Mouse (Mus musculus) midbrain, embryonic 16.5 days (tissue): ENCODE measurements around the gene Dusp19. TPM values are rescaled to one million over a fixed set of nuclear protein-coding genes. Genes with fewer than 3 reads are reported as not detected.

Source experiments
- ATAC-seq: fragments of 200-750 bp; cut with Nextera tagmentation; 2 replicates; pipeline ENCODE4 v1.8.0; 2017; ENCODE audit warnings: moderate TSS enrichment
- H3K27ac ChIP-seq: fragments of 300-500 bp; sonication (generic); 2 replicates; pipeline ENCODE4 v1.5.1; 2014; ENCODE audit warnings: mild to moderate bottlenecking, low read length, mixed read lengths
- H3K27me3 ChIP-seq: fragments of 300-500 bp; sonication (generic); 2 replicates; pipeline ENCODE4 v1.6.1; 2014; ENCODE audit warnings: low read depth, low read length, mixed read lengths; ENCODE audit not compliant: control insufficient read depth, insufficient read depth
- H3K36me3 ChIP-seq: fragments of 300-500 bp; sonication (generic); 2 replicates; pipeline ENCODE4 v1.6.1; 2014; ENCODE audit warnings: mild to moderate bottlenecking, low read length, moderate library complexity, mixed read lengths; ENCODE audit not compliant: control insufficient read depth, insufficient read depth
- H3K4me1 ChIP-seq: fragments of 300-500 bp; sonication (generic); 2 replicates; pipeline ENCODE4 v1.6.1; 2014; ENCODE audit warnings: mild to moderate bottlenecking, low read length, mixed read lengths; ENCODE audit not compliant: control insufficient read depth, insufficient read depth
- H3K4me2 ChIP-seq: fragments of 300-500 bp; sonication (generic); 2 replicates; pipeline ENCODE4 v1.6.1; 2014; ENCODE audit warnings: mild to moderate bottlenecking, low read length, mixed read lengths
- H3K4me3 ChIP-seq: fragments of 300-500 bp; sonication (generic); 2 replicates; pipeline ENCODE4 v1.5.1; 2014; ENCODE audit warnings: low read depth, mild to moderate bottlenecking, low read length, moderate library complexity, mixed read lengths
- H3K9ac ChIP-seq: fragments of 300-500 bp; sonication (generic); 2 replicates; pipeline ENCODE4 v1.6.1; 2014; ENCODE audit warnings: low read depth, low read length, mixed read lengths
- H3K9me3 ChIP-seq: fragments of 300-500 bp; sonication (generic); replicated peaks from 2 replicates; pipeline ENCODE4 v1.6.1; 2014; ENCODE audit warnings: mild to moderate bottlenecking, low read length, mixed read lengths; ENCODE audit not compliant: control insufficient read depth, poor library complexity, severe bottlenecking
- WGBS: fragments of 180-500 bp; shearing (Covaris S2); extraction: QIAGEN DNeasy Blood & Tissue Kit; methylation state at CpG from one replicate; pipeline ENCODE4 v1.1.7; 2014; 5-methylcytosine and 5-hydroxymethylcytosine counted together
- microRNA counts: library from miRNA; unstranded; fragments of <30 nt; microRNA quantifications from one replicate; lab custom pipeline; 2016
- microRNA-seq: library from miRNA; unstranded; fragments of <30 nt; microRNA quantifications from one replicate; pipeline ENCODE4, GENCODE M21; 2017
- polyA plus RNA-seq: library from polyadenylated mRNA; unstranded; fragments of >200 nt; fragmentation: Nextera tagmentation; extraction: Ambion mirVana; gene quantifications from 2 replicates; pipeline ENCODE4 v1.2.1, GENCODE M21; 2015

Gene Dusp19
- polyA plus RNA-seq, 1 experiment from 2014 or later = 18.0 TPM

- Histone ChIP-seq H3K4me1 (no peaks in the 10 kb centered on the region), H3K27ac (no peak overlapping the region), H3K9me3 (no peaks in the 10 kb centered on the region), H3K4me2 (no peak overlapping the region), H3K36me3 (no peaks in the 10 kb centered on the region), H3K27me3 (no peaks in the 10 kb centered on the region), H3K4me3 (no peak overlapping the region), H3K9ac (no peak overlapping the region)
- 76% methylated on average over 11 of the region's 11 CpGs for WGBS
- no peak for ATAC-seq
Measured at GRCm38 (mm10) chr2:80669868-80670666, 53.2 kb downstream of the Dusp19 start.

GRCm38 (mm10) chr2:80678803-80679202, 62.0 kb downstream of the Dusp19 start:
- Histone ChIP-seq H3K4me1 (no peaks in the 10 kb centered on the region), H3K9me3 (no peaks in the 10 kb centered on the region), H3K4me3 (no peak overlapping the region), H3K9ac (no peak overlapping the region), H3K4me2 (no peak overlapping the region), H3K36me3 (no peaks in the 10 kb centered on the region), H3K27ac (no peak overlapping the region), H3K27me3 (no peaks in the 10 kb centered on the region)
- no peak for ATAC-seq
- WGBS = 87% methylated on average over 8 of the region's 8 CpGs

MicroRNAs encoded within 50 kb of the gene (microRNA counts, 519-probe panel; counts per million panel counts)
- microRNA mmu-miR-684 (lab: Ali Mortazavi, UCI) = 2,279 counts per million, percentile 67 among the panel's probes with 10 or more counts

Small RNA genes within 50 kb of the gene (microRNA-seq; reads per million reads assigned to microRNA genes)
- gene Mir684-1 = not detected

Other genes starting within 250 kb of the Dusp19 start
- 2.2 and 5.1 TPM in 2 replicates for gene Frzb, start 169.4 kb upstream of the Dusp19 start, polyA plus RNA-seq
- gene Nckap1, start 35.7 kb upstream of the Dusp19 start, polyA plus RNA-seq = 92.3 and 99.6 TPM in 2 replicates
- gene Nup35, start 191 bp downstream of the Dusp19 start, polyA plus RNA-seq = 55.8 and 55.9 TPM in 2 replicates